Mouse (Mus musculus): ENCODE measurements at regions not wholly inside any gene's neighbourhood (a gene's known extent, or its start where the extent isn't known, plus 50 kb on each side); places are given as distances from the start of the nearest gene placed in this dataset.

DNA sequence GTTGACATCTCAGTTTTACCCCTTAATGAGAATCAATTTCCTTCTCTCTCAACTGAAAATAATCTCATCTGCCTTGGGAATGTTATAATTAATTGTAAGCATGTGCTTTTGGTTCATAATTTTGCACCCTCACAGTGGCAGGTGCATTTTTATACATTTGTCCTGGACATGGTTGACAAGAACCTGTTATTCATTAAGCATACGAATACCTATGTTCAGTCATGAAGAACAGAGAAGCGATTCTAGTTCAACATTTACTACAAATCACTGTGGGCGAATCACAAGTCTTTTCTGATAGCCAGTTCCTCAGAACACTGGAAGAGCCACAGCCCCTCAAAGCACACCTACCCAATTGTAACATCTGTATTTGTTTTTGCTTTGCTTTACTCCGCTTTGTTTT lies 487.3 kb upstream of the Cblb start:
- Histone ChIP-seq H3K4me1 (replicated peaks; ENCODE audit: control insufficient read depth, insufficient read depth, low read length) (no peaks in the 10 kb centered on the region), H3K27ac (ENCODE audit: low read length) (no peak overlapping the region), H3K27me3 (replicated peaks; ENCODE audit: control insufficient read depth, insufficient read depth, low read length) (no peaks in the 10 kb centered on the region), H3K9me3 (ENCODE audit: control insufficient read depth, low read length) (no peaks in the 10 kb centered on the region), H3K9ac (replicated peaks; ENCODE audit: low read depth, low read length) (no peak overlapping the region), H3K4me3 (replicated peaks; ENCODE audit: low read length) (no peak overlapping the region), H3K4me2 (ENCODE audit: low read length) (no peak overlapping the region), H3K36me3 (ENCODE audit: control insufficient read depth, insufficient read depth) (no peaks in the 10 kb centered on the region)
- no peak for ATAC-seq
- 91% methylated on average over 4 of the region's 4 CpGs for WGBS

DNA sequence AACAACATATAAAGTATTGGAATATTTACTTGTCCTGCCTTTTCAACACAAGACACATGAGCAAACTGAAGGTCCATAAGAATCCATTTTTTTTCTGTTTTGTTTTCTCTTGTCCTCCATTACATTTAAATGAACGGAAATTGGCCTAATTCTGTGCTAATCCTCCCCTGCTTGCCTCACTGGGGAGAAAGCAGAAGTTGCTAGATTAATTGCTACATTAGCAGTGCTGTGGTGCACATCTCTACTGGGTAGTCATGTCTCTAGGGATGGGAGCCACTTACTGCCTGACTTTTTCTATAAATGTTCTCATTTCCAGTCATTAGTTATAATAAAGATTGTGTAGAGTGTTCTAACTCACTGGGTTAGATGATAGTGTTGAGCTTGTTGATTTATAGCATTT lies 484.0 kb upstream of the Cblb start:
- no peak overlapping the region for H3K9ac ChIP-seq (replicated peaks; ENCODE audit: low read depth, low read length)
- no peaks in the 10 kb centered on the region for H3K9me3 ChIP-seq (ENCODE audit: control insufficient read depth, low read length)
- H3K4me2 ChIP-seq (ENCODE audit: low read length): no peak overlapping the region
- H3K27ac ChIP-seq (ENCODE audit: low read length): no peak overlapping the region
- H3K36me3 ChIP-seq (ENCODE audit: control insufficient read depth, insufficient read depth): no peaks in the 10 kb centered on the region
- WGBS: 82% methylated on average over 1 of the region's 1 CpGs
- no peak for ATAC-seq
- H3K4me1 ChIP-seq (replicated peaks; ENCODE audit: control insufficient read depth, insufficient read depth, low read length): no peaks in the 10 kb centered on the region
- H3K27me3 ChIP-seq (replicated peaks; ENCODE audit: control insufficient read depth, insufficient read depth, low read length): no peaks in the 10 kb centered on the region
- H3K4me3 ChIP-seq (replicated peaks; ENCODE audit: low read length): no peak overlapping the region

DNA sequence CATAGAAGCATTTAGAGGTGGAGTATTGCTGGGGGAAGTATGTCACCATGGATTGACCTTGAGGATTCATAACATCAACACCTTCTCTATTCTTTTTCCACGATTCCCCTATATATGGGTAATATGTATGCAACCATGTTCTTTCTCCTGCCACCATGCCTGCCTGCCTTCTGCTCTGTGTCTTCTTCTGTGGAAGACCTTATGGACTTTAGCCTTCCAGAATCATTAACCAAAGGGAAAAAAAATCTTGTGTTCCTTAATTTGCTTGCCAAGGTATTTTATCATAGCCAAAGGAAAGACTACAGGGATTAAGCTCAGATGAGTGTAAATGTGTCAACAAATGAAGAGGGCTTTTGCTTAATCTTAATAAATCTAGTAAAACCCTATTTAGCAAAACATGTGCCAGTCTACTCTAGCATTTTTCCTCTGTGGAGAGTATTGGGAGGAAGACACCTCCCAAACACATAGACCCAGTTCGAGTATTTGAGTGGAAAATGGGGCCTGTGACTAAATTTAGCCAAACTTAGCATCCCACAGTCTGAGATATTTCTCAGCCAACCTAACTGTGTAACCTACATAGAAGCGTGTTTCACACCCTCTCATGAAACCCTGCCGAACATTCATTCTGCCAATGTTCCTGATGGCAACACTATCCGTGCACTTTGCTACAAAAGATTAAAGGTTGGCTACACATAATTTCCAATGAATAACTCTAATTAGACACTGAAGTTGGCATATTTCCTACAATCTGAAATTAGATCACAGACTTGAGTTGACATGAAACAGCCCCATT lies 468.0 kb upstream of the Cblb start:
- whole genome bisulfite sequencing: 57% methylated on average over 5 of the region's 5 CpGs
- Histone ChIP-seq H3K9ac (replicated peaks; ENCODE audit: low read depth, low read length) (no peak overlapping the region), H3K27ac (ENCODE audit: low read length) (no peak overlapping the region), H3K4me3 (replicated peaks; ENCODE audit: low read length) (no peak overlapping the region), H3K4me1 (replicated peaks; ENCODE audit: control insufficient read depth, insufficient read depth, low read length) (no peaks in the 10 kb centered on the region), H3K4me2 (ENCODE audit: low read length) (no peak overlapping the region), H3K36me3 (ENCODE audit: control insufficient read depth, insufficient read depth) (no peaks in the 10 kb centered on the region), H3K27me3 (replicated peaks; ENCODE audit: control insufficient read depth, insufficient read depth, low read length) (no peaks in the 10 kb centered on the region), H3K9me3 (ENCODE audit: control insufficient read depth, low read length) (no peaks in the 10 kb centered on the region)
- peak; percentile 61 for ATAC-seq

GRCm38 (mm10) chr16:51564064-51564463 lies 467.0 kb upstream of the Cblb start:
- peak; percentile 45 for ATAC-seq
- H3K4me1 ChIP-seq (replicated peaks; ENCODE audit: control insufficient read depth, insufficient read depth, low read length): no peaks in the 10 kb centered on the region
- H3K36me3 ChIP-seq (ENCODE audit: control insufficient read depth, insufficient read depth): no peaks in the 10 kb centered on the region
- H3K9ac ChIP-seq (replicated peaks; ENCODE audit: low read depth, low read length): no peak overlapping the region
- H3K27ac ChIP-seq (ENCODE audit: low read length): no peak overlapping the region
- no peak overlapping the region for H3K4me2 ChIP-seq (ENCODE audit: low read length)
- H3K27me3 ChIP-seq (replicated peaks; ENCODE audit: control insufficient read depth, insufficient read depth, low read length): no peaks in the 10 kb centered on the region
- no peaks in the 10 kb centered on the region for H3K9me3 ChIP-seq (ENCODE audit: control insufficient read depth, low read length)
- no peak overlapping the region for H3K4me3 ChIP-seq (replicated peaks; ENCODE audit: low read length)

GRCm38 (mm10) chr16:51577915-51578593 lies 453.0 kb upstream of the Cblb start:
- Histone ChIP-seq H3K9me3 (ENCODE audit: control insufficient read depth, low read length) (no peaks in the 10 kb centered on the region), H3K4me1 (replicated peaks; ENCODE audit: control insufficient read depth, insufficient read depth, low read length) (no peaks in the 10 kb centered on the region), H3K27ac (ENCODE audit: low read length) (no peak overlapping the region), H3K4me2 (ENCODE audit: low read length) (no peak overlapping the region), H3K9ac (replicated peaks; ENCODE audit: low read depth, low read length) (no peak overlapping the region), H3K27me3 (replicated peaks; ENCODE audit: control insufficient read depth, insufficient read depth, low read length) (no peaks in the 10 kb centered on the region), H3K36me3 (ENCODE audit: control insufficient read depth, insufficient read depth) (no peaks in the 10 kb centered on the region), H3K4me3 (replicated peaks; ENCODE audit: low read length) (no peak overlapping the region)
- ATAC-seq: no peak
- 57% methylated on average over 2 of the region's 2 CpGs for WGBS

DNA sequence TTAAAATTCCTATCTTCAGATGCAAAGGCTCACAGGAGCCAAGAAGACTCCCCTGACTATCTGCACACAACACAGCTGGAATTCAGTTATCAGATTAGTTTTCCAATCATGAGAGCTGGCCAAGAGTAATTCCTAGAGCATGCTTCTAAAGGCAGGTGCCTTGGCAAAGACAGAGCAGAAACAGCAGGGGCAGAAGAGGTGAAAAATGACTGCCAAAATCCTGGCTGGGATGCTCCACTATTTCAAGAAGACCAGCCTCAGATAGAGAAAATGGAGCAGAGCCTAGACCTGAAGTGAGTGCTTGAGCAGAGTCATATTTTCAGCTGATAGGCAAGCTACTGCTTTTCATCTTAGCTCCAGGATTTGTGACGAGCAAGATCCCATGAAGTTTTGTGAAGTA lies 450.5 kb upstream of the Cblb start:
- Histone ChIP-seq H3K9ac (replicated peaks; ENCODE audit: low read depth, low read length) (no peak overlapping the region), H3K27ac (ENCODE audit: low read length) (no peak overlapping the region), H3K36me3 (ENCODE audit: control insufficient read depth, insufficient read depth) (no peaks in the 10 kb centered on the region), H3K4me3 (replicated peaks; ENCODE audit: low read length) (no peak overlapping the region), H3K4me2 (ENCODE audit: low read length) (no peak overlapping the region), H3K4me1 (replicated peaks; ENCODE audit: control insufficient read depth, insufficient read depth, low read length) (no peaks in the 10 kb centered on the region), H3K9me3 (ENCODE audit: control insufficient read depth, low read length) (no peaks in the 10 kb centered on the region), H3K27me3 (replicated peaks; ENCODE audit: control insufficient read depth, insufficient read depth, low read length) (no peaks in the 10 kb centered on the region)
- WGBS: 60% methylated on average over 1 of the region's 1 CpGs
- ATAC-seq: no peak

GRCm38 (mm10) chr16:51589924-51590397 lies 441.1 kb upstream of the Cblb start:
- no peak for ATAC-seq
- H3K4me1 ChIP-seq (replicated peaks; ENCODE audit: control insufficient read depth, insufficient read depth, low read length): peaks cover 5% of the 10 kb centered on the region; the same call in 1 of the 2 replicates
- H3K4me3 ChIP-seq (replicated peaks; ENCODE audit: low read length): no peak overlapping the region
- no peak overlapping the region for H3K9ac ChIP-seq (replicated peaks; ENCODE audit: low read depth, low read length)
- WGBS: 3% methylated on average over 2 of the region's 2 CpGs
- no peak overlapping the region for H3K4me2 ChIP-seq (ENCODE audit: low read length)
- H3K9me3 ChIP-seq (ENCODE audit: control insufficient read depth, low read length): no peaks in the 10 kb centered on the region
- no peaks in the 10 kb centered on the region for H3K27me3 ChIP-seq (replicated peaks; ENCODE audit: control insufficient read depth, insufficient read depth, low read length)
- H3K27ac ChIP-seq (ENCODE audit: low read length): no peak overlapping the region
- no peaks in the 10 kb centered on the region for H3K36me3 ChIP-seq (ENCODE audit: control insufficient read depth, insufficient read depth)

DNA sequence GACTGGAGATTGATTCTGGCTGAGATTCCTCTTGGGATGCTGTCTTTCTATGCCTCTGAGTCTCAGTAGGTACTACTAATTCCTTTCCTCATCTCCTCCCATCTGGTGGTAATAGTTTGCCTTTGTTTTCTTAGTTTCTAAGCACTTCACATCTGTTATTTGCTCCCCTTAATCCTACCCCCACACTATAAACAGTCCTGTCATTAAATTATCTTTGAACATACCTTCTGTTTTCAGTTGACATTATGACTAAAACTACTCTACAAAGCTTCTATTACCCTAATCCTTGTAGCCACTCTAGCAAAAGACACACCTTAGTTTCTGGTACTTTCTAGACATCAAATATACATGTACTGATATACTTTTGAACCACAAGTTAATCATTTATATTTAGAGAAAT lies 413.4 kb upstream of the Cblb start:
- H3K9me3 ChIP-seq (ENCODE audit: control insufficient read depth, low read length): no peaks in the 10 kb centered on the region
- H3K4me1 ChIP-seq (replicated peaks; ENCODE audit: control insufficient read depth, insufficient read depth, low read length): no peaks in the 10 kb centered on the region
- no peak overlapping the region for H3K9ac ChIP-seq (replicated peaks; ENCODE audit: low read depth, low read length)
- no peak overlapping the region for H3K4me2 ChIP-seq (ENCODE audit: low read length)
- no peaks in the 10 kb centered on the region for H3K36me3 ChIP-seq (ENCODE audit: control insufficient read depth, insufficient read depth)
- ATAC-seq: no peak
- no peaks in the 10 kb centered on the region for H3K27me3 ChIP-seq (replicated peaks; ENCODE audit: control insufficient read depth, insufficient read depth, low read length)
- H3K27ac ChIP-seq (ENCODE audit: low read length): no peak overlapping the region
- no peak overlapping the region for H3K4me3 ChIP-seq (replicated peaks; ENCODE audit: low read length)

DNA sequence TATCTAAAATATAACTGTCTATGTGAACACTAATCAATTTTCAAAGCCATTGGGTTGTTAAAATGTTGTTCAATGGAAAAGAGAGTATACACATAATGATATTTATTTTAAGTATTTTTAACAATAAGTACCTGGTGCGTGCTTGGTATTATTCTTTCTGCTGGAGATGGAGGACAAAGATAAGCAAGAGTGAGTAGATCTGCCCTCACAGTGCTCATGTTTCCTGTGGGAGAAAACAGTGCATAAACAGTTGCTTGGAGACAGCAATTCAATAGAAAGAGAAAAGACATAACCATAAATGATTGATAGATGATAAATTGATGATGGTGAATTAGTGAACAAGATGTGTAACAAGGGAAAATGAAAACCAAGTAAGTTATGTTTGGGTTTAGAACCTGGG lies 384.4 kb upstream of the Cblb start:
- Histone ChIP-seq H3K36me3 (ENCODE audit: control insufficient read depth, insufficient read depth) (no peaks in the 10 kb centered on the region), H3K27ac (ENCODE audit: low read length) (no peak overlapping the region), H3K4me2 (ENCODE audit: low read length) (no peak overlapping the region), H3K4me3 (replicated peaks; ENCODE audit: low read length) (no peak overlapping the region), H3K9me3 (ENCODE audit: control insufficient read depth, low read length) (no peaks in the 10 kb centered on the region), H3K27me3 (replicated peaks; ENCODE audit: control insufficient read depth, insufficient read depth, low read length) (no peaks in the 10 kb centered on the region), H3K9ac (replicated peaks; ENCODE audit: low read depth, low read length) (no peak overlapping the region), H3K4me1 (replicated peaks; ENCODE audit: control insufficient read depth, insufficient read depth, low read length) (no peaks in the 10 kb centered on the region)
- no peak for ATAC-seq
- WGBS: 95% methylated on average over 1 of the region's 1 CpGs
